Mouse (Mus musculus): ENCODE results near the gene Reg2. TPM values are rescaled to one million over a fixed set of nuclear protein-coding genes. Genes with fewer than 3 reads are reported as not detected.

Gene Reg2
- not detected for polyA plus RNA-seq (2014; fragmentation: Illumina TruSeq; extraction: RNeasy Lipid Tissue Mini Kit (QIAGEN cat#74804); ENCODE audit: low read depth, low replicate concordance)

GRCm38 (mm10) chr6:78395323-78395722 lies at the start of gene Reg2:
Reg2 (plus strand) TSS chr6:78395623.

DNA sequence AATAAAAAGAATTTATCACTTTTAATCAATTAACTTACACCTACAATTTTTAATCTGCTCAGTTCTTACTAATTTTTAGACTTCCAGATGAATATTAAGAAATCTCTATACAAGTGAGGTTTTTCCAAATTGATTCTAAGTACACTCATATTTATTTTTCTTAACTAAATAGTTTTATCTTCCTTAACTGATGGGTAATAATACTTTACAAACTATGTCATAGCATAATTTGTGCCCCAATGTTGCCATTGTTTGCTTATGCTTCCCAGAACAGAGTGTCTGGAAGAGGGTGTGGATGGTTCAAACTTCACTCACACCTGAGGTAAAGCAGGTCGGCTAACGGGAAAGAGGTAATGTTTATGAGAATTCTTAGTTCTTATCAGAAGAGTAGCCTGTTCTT lies 25.1 kb upstream of the Reg2 start, which contains the start of gene Reg3b:
Reg3b (plus strand) TSS at position 301 of the 400 bp plus-strand sequence.

DNA sequence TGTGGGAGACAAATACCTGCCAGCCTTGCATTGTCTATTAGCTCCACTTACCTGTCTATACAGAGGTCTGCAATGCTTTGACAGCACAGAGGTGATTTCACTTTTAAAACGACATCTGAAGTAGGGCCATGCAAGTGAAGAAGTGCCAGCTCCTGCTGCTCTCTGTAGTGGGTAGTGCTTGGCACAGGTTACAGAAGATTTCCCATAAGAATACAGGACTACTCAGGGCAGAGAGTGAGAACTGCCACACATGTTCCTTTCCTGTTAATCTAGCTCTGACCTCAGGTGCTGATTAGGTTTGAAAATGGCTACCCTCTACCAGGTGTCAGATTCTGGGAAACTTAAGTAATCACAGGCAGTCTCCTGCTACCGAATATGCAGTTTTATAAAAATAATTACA lies 16.7 kb upstream of the Reg2 start, which contains the start of gene Reg3d:
Reg3d (minus strand) TSS at position 101 of the 400 bp plus-strand sequence.

DNA sequence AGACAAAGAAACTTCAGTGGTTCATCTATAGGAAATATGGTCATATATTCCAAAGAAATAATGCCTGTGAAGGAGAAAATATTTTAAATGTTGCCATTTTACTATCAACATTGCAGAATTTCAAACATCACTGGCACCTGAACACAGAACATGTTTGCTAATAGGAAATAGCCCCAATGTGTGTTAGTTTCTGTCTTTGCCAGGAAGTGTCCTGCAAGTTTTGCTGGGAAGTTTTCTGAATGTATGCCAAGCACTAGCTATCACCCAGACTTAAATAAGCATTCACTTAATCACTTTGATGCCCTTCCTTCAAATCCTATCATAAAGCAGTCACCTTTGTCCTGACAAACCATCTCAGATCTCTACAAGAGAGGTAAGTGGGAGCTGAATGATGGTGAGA lies 15.0 kb upstream of the Reg2 start, which contains the start of gene Reg3a:
Reg3a (plus strand) TSS at position 301 of the 400 bp plus-strand sequence.

DNA sequence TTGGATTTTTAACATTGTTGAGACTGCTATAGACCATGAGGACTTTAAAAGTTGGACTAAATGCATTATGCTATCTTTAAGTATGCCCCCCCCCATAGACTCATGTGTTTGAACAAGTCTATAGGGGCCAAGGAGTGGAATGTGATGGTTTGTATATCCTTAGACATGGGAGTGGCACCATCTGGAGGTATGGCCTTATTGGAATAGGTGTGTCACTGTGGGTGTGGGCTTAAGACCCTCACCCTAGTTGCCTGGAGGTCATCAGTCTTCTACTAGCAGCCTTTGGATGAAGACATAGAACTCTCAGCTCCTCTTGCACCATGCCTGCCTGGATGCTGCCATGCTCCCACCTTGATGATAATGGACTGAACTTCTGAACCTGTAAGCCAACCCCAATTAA lies 27.0 kb downstream of the Reg2 start, which contains the start of gene Reg1:
Reg1 (plus strand) TSS at position 301 of the 400 bp plus-strand sequence.

Other genes starting within 250 kb of the Reg2 start
- gene Reg3b, start 25.0 kb upstream of the Reg2 start, polyA plus RNA-seq (2014; fragmentation: Illumina TruSeq; extraction: RNeasy Lipid Tissue Mini Kit (QIAGEN cat#74804); ENCODE audit: low read depth, low replicate concordance) = not detected
- not detected for gene Reg3d, start 16.8 kb upstream of the Reg2 start, polyA plus RNA-seq (2014; fragmentation: Illumina TruSeq; extraction: RNeasy Lipid Tissue Mini Kit (QIAGEN cat#74804); ENCODE audit: low read depth, low replicate concordance)
- not detected for gene Reg3a, start 14.9 kb upstream of the Reg2 start, polyA plus RNA-seq (2014; fragmentation: Illumina TruSeq; extraction: RNeasy Lipid Tissue Mini Kit (QIAGEN cat#74804); ENCODE audit: low read depth, low replicate concordance)
- gene Reg1, start 27.1 kb downstream of the Reg2 start, polyA plus RNA-seq (2014; fragmentation: Illumina TruSeq; extraction: RNeasy Lipid Tissue Mini Kit (QIAGEN cat#74804); ENCODE audit: low read depth, low replicate concordance) = not detected
- gene Reg3g, start 73.2 kb downstream of the Reg2 start, polyA plus RNA-seq (2014; fragmentation: Illumina TruSeq; extraction: RNeasy Lipid Tissue Mini Kit (QIAGEN cat#74804); ENCODE audit: low read depth, low replicate concordance) = not detected